Mouse (Mus musculus) lung, postnatal 36 days (tissue): Measurements from ENCODE around the gene Anks1b.

Experiments used
- DNase-seq: peaks from one replicate; pipeline ENCODE4 v3.0.0; 2022; ENCODE audit warnings: mixed read lengths

Anks1b gene

GRCm38 (mm10) chr10:90892728-90893127 lies 1019.4 kb downstream of the Anks1b start:
- DNase-seq: no peak

- no peak for DNase-seq
Measured at GRCm38 (mm10) chr10:90897894-90898293, 1024.6 kb downstream of the Anks1b start.

- no peak for DNase-seq
Measured at GRCm38 (mm10) chr10:90904185-90904584, 1030.9 kb downstream of the Anks1b start.

GRCm38 (mm10) chr10:90907381-90907780 lies 1034.1 kb downstream of the Anks1b start:
- DNase-seq: no peak

DNA sequence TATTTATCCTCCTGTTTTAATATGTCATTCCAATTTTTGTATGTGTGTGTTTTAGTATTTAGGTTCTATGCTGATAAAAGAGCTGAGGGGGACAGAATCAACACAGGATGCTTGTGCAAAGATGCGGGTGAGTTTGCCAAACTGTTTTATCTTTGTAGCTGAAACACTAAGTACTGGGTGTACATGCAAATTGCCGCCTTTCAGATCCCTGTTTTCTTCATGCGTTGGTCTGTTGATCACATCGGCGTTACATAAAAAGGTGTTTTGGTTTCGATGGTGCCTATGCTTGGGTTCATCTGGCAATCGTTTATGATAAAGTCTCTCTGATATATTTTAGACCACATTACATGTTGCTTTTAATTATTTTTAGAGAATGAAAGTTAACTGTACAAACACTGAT lies 1050.2 kb downstream of the Anks1b start:
- no peak for DNase-seq

GRCm38 (mm10) chr10:90933088-90933487 lies 1059.8 kb downstream of the Anks1b start:
- no peak for DNase-seq

GRCm38 (mm10) chr10:90934678-90935077 lies 1061.4 kb downstream of the Anks1b start:
- no peak for DNase-seq

DNA sequence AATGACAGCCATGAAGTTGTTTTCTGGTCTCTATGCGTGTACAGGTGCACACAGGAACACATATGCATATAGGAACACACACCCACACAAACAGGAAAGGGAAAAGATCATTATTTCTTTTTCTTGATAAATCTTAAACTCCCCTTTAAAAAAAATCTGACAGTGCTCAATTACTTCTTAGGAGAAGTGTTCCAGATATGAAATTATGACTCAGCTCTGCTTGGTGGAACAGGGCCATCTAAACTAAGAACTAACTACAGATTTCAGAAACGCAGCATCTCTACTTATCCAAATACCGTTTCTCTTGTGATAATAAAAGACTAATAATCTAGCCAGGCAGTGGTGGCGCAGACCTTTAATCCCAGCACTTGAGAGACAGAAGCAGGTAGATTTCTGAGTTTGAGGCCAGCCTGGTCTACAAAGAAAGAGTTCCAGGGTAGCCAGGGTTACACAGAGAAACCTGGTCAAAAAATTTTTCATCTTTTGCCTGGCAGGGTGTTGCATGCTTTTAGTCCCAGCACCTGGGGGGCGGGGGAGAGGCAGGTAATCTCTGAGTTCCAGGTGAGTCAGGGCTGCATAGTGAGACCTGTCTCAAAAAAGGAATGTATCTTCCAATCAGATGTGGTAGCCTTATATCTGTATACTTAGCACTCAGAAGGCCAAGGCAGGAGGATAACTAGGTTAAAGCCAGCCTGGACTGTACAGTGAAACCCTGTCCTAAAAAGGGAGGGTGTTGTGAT lies 1064.6 kb downstream of the Anks1b start:
- no peak for DNase-seq

DNA sequence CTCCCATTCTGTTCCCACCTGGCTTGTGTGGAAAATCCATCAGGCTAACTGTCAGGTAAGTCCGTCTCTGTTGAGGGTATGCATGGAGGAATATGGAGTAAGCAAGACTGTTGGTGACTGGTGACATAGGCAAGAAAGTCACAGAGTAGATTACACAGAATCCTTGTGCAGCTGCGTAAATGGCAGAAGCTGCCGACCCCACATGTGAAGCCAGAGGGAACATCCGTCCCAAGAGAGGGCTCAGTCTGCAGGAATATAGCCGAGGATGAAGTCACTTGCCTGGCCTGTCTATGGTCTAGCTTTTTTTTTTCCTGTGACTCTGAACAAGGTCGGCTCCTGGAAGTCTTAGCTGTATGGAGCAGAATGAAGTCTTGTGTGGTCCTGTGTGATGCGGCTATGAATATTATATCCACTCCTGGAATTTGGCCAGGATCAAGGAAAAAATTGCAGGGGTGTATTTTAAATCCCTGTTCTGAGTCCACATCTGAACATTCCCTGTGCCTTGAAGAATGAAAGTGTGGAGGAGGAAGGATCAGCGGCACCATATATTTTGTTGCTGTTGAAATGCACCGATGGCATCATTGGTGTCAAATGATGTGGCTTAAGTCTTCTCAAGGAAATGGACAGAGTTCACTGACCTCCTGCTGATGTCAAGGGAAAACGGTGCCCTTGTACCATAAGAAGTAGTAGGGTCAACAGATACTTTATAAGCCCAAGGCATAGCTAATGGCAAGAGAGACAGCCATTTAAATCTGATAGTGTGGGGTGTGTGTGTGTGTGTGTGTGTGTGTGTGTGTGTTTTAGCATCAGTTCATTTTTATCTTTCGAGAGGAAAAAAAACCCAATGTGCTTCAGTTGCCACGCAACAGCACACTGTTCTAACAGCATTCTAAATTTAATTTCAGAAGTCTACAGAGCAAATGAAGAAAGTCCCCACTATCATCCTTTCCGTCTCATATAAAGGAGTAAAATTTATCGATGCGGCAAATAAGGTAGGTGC lies 1067.5 kb downstream of the Anks1b start:
- DNase-seq: no peak

- DNase-seq: no peak
Measured at GRCm38 (mm10) chr10:90942001-90942700, 1068.8 kb downstream of the Anks1b start.

GRCm38 (mm10) chr10:90947043-90947442 lies 1073.7 kb downstream of the Anks1b start:
- DNase-seq: no peak

DNA sequence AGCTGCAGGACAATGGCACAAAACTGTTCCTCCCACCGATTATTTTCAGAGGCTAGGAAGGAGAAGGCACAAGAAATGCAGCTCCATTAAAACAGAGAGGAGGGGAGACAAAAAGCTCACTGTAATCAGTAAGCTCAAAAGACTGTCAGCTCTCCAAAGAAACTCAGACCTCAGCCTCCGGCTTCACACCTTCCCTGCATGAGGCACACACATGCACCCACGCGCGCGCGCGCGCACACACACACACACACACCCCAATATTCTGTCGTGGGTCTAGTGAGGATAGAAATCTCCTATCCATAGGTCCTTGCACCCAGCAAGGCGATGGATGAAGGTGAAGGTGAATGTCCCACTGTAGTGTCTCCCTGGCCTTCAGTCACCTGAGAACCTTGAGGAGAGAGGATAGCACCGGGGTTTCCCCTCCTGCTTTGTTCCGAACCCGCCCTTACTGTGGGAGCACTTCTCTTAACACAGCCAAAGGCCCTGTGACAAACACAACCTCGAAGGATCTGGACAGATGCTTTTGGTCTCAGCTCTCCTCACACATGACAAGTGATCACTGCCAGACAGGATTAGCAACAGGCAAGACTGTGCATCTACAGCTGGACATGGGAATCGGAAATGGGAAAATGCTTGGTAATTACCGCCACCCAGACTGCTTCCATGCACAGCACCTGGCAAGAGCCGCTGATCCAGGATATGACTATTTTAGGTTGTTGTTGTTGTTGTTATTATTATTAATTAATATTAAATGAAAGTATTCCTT lies 1074.5 kb downstream of the Anks1b start:
- no peak for DNase-seq

DNA sequence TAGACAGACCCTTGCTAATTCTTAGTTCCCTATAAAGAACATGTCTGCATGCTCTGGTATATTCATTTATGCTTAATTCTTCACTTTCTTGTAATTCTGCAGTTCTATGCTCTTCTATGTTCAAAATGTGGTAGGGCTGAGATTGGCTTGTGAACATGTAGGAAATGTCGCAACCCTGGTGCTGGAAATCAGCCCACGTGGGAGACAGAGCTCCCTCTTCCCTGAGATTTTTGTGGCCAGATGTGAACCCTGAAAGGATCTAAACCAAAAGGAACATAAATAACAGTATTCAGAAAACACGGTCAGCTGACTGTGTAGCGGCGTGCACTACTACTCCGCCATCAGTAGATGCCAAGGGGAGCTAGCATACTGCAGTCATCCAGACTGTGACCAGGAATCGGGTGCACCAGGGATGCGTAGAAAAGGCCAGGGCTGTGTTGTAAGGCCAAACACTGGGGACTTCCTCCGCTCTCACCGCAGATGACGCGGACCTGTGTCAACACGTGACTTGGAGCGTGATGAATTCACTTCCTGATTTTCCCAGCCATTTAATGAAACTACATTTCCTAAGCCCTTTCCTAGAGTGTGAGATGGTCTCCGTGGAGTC lies 1079.9 kb downstream of the Anks1b start:
- no peak for DNase-seq

DNA sequence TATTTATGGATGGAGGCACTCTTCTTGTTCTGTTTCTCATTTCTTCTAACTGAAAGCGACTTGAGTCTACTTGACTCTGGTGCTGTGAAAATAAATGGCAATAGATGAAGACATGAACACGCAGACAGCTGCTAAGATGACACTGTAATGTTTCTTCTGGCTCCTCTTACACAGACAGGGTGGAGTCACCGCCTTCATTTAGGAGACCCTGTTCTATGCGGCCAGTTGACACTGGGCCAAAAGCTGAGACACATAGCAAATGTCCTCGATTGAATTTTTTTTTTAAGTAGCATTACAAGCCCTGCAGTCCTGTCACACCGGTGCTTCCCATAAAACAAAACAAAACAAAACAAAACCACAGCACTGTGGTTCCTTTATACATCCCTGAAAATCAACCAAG lies 1080.5 kb downstream of the Anks1b start:
- no peak for DNase-seq

DNA sequence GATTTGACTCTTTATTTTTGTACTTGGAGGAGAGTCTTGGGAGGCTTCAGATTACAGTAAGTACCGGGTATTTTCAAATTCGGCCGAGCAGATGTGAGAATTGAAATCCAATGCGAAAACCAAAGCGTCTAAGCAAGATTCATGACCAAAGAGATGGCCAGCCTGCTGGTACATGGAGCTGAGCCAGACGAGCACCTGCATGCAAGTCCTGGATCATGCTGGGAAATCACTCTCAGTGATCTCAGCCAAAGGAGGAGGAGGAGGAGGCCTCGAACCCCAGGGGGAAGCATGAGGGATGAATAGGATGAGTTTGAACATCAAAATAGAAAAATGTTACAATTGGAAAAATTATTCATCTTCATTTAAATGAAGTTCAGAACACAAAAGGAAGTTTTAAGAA lies 1087.1 kb downstream of the Anks1b start:
- DNase-seq: no peak

- no peak for DNase-seq
Measured at GRCm38 (mm10) chr10:90964511-90964910, 1091.2 kb downstream of the Anks1b start.

GRCm38 (mm10) chr10:90965671-90966315 lies 1092.5 kb downstream of the Anks1b start:
- DNase-seq: no peak

DNA sequence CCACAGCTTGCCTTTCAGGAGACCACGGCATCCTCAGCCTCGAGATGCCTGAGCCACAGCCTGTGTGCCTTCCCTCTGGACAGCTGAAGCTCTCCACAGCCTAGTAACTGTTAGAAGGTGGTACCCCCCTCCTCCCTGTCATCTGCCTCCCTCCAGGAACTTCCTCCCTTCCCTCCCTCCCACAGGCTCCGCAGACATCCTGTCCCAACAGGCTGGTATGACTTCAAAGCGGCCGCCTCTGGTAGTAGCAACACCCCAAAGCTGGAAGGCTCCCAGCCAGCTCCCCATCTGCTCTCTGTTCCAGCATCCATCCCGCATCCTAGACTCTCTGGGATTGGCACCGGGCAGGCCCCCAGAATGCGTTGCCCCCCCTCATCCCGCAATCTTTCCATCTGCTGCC lies 1093.5 kb downstream of the Anks1b start:
- no peak for DNase-seq

DNA sequence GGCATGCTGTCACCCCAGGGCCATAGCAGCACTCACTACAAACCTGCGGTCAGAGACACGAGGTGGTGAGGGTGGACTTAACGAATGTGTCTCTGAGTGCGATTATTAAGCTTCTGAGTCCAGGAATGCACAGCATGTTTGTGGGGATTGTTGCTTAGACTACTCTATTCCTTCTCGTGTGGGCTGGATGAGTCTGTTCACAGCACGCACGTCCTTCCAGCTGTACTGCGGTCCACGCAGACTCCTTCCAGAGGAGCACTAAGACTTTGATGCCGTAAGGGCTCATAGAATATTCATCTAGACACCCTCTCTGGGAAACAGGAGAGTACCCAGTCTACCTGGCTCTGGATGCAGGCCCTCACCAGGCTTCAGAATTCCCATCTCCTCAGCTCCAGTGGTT lies 1094.9 kb downstream of the Anks1b start:
- no peak for DNase-seq

DNA sequence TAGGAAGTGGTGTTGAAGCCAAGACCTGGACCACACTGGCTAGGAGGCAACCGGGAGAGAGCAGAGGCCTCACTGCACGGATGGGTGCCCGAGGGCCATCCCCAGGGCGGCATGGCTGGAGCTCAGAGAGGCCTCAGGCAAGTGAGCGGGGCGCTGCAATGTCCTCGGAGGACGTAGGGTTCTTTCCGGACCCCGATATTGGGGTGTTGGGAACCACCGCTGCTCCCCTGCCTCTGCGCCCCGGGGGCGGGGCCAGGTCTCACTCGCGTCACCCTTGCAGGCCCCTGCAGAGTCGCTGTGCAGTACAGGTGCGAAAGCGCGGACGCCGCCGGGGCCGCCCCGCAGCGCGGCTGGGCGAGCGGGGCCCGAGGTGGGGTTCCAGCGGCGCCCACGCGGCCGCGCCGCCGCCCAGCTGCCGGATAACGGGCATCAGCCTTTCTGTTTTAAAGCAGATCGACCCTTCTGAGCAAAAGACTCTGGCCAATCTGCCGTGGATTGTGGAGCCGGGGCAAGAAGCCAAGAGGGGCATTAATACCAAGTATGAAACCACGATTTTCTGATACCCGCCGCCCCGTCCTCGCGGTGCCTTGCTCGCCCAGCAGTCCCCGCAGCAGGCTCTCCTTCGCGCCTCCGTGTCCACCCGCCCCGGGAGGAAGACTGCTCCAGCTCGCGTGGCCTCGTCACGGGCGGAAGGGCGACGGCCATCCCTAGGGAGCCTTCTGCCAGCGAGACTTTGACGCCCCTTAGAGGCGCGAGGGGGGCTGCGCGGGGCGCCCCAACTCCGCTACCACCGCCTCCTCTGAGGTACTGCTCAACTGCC lies 1096.3 kb downstream of the Anks1b start:
- peak; percentile 7 for DNase-seq

DNA sequence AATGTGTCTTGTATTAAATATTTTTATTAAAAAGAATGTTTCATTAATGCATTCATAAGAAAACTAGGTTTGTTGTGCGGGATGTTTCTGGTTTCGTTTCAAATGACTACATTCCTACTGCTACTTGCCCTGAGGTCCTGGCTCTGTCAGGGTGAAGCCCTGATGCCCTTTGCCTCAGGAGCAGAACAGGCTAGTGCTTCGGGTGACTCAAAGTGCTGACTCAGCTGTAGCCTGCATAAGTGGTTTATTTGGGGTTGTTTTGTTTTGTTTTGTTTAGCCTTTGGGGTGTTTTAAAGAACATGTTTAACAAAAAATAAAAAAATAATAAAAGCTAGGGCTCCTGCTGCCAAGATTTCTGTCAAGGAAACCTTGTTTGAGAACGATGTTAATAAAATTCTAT lies 1097.3 kb downstream of the Anks1b start:
- no peak for DNase-seq
